Mouse (Mus musculus): ENCODE data around the gene Hand2.

The Hand2 gene

GRCm38 (mm10) chr8:57324671-57325070, 3.9 kb downstream of the Hand2 start:
- DNase-seq (ENCODE audit: low spot score in 2 of 2): no peak

GRCm38 (mm10) chr8:57325111-57325891, 4.5 kb downstream of the Hand2 start:
- no peak for DNase-seq (ENCODE audit: low spot score in 2 of 2)

- no peak for DNase-seq (ENCODE audit: low spot score in 2 of 2)
Observed at GRCm38 (mm10) chr8:57326091-57327065, 5.6 kb downstream of the Hand2 start.

GRCm38 (mm10) chr8:57327281-57328160, 6.7 kb downstream of the Hand2 start:
- no peak for DNase-seq (ENCODE audit: low spot score in 2 of 2)

- no peak for DNase-seq (ENCODE audit: low spot score in 2 of 2)
Observed at GRCm38 (mm10) chr8:57328161-57328920, 7.6 kb downstream of the Hand2 start.

- no peak for DNase-seq (ENCODE audit: low spot score in 2 of 2)
Observed at GRCm38 (mm10) chr8:57328931-57329341, 8.2 kb downstream of the Hand2 start.

- no peak for DNase-seq (ENCODE audit: low spot score in 2 of 2)
Observed at GRCm38 (mm10) chr8:57330106-57330505, 9.3 kb downstream of the Hand2 start.

- no peak for DNase-seq (ENCODE audit: low spot score in 2 of 2)
Observed at GRCm38 (mm10) chr8:57331727-57332630, 11.2 kb downstream of the Hand2 start.

GRCm38 (mm10) chr8:57332676-57333482, 12.1 kb downstream of the Hand2 start:
- no peak for DNase-seq (ENCODE audit: low spot score in 2 of 2)

- no peak for DNase-seq (ENCODE audit: low spot score in 2 of 2)
Observed at GRCm38 (mm10) chr8:57333483-57333770, 12.6 kb downstream of the Hand2 start.

- no peak for DNase-seq (ENCODE audit: low spot score in 2 of 2)
Observed at GRCm38 (mm10) chr8:57333795-57334551, 13.2 kb downstream of the Hand2 start.

GRCm38 (mm10) chr8:57334714-57335113, 13.9 kb downstream of the Hand2 start:
- no peak for DNase-seq (ENCODE audit: low spot score in 2 of 2)

GRCm38 (mm10) chr8:57337271-57338030, 16.7 kb downstream of the Hand2 start:
- DNase-seq (ENCODE audit: low spot score in 2 of 2): no peak

- no peak for DNase-seq (ENCODE audit: low spot score in 2 of 2)
Observed at GRCm38 (mm10) chr8:57339711-57340650, 19.2 kb downstream of the Hand2 start.

- no peak for DNase-seq (ENCODE audit: low spot score in 2 of 2)
Observed at GRCm38 (mm10) chr8:57340840-57341540, 20.2 kb downstream of the Hand2 start.

GRCm38 (mm10) chr8:57341541-57341840, 20.7 kb downstream of the Hand2 start:
- DNase-seq (ENCODE audit: low spot score in 2 of 2): no peak

Data from spleen, postnatal 36 days (tissue).